23 mouse cellular contexts compared by ENCODE assay signal in the genomic region with DNA sequence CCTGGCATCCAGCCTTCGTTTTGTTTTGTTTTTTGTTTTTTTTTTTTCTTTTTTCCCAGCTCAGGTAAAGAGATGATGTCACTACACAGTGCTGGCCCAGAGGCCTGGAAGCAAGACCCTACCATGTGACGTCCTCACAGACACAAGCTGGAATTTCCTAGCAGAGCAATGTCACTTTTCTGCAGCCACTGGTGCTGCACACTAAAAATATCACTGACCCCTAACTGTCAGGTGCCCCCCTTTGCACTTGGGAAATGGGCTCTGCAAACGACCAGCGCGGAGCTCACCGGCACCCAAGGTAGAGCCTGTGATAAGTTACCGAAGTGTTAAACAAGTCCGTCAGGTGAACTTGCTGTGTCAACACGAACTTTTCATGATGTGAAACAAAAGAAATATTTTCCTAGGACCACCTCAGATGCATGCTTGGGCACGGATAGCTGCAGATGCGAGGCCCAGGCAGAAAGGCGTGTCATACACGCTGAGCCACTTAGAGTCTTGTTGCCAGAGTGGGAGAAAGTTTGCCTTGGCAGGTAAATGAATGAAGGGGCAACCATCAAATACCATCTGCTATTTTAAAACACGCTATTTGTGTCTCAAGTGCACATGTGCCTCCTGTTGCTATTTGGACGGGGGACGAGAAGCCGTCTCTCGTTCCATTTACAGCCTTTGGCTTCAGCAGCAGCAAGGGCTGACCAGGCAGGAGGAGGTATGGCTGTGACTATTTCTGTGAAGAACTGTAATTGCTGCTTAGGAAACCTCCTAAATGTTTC. TPM values are rescaled to one million over a fixed set of nuclear protein-coding genes. Genes with fewer than 3 reads are reported as not detected.
DNase-seq lines count a peak whose midpoint lies in the region; ATAC-seq and TF ChIP-seq lines count a peak whose summit lies in the region.
"Had no signal": no experiment of that assay in that cellular context is flagged by ENCODE, and none has a peak within 500 bp of the region (broad histone marks: within the 10 kb centered on the region; RNA-seq: fewer than 3 reads in every experiment).

No protein-coding gene starts in this region.

- no peak overlapping the region; the same call in 1 of the 2 replicates for H3K4me2 ChIP-seq in stomach, embryonic 14.5 days (replicated peaks; ENCODE audit: low read depth, low read length)
- no peak overlapping the region for H3K4me2 ChIP-seq in stomach, postnatal 0 days (replicated peaks; ENCODE audit: low read depth)
- peak overlapping the region; percentile 70 for H3K4me2 ChIP-seq in heart, embryonic 13.5 days
- H3K4me2 ChIP-seq in stomach, embryonic 15.5 days = peak overlapping the region; percentile 19; the same call in 1 of the 2 replicates
- H3K4me2 ChIP-seq: embryonic facial prominence, embryonic 15.5 days; liver, embryonic 13.5 days; midbrain, embryonic 11.5 days had no signal

- peak overlapping the region; percentile 53; the same call in 1 of the 2 replicates for H3K27ac ChIP-seq in stomach, embryonic 14.5 days (ENCODE audit: low read length)
- H3K27ac ChIP-seq in stomach, postnatal 0 days (replicated peaks) = no peak overlapping the region
- H3K27ac ChIP-seq in heart, embryonic 13.5 days (replicated peaks) = peak overlapping the region; percentile 99
- peak overlapping the region; percentile 44; the same call in 1 of the 2 replicates for H3K27ac ChIP-seq in stomach, embryonic 15.5 days
- H3K27ac ChIP-seq: embryonic facial prominence, embryonic 15.5 days; limb, embryonic 10.5 days; liver, embryonic 13.5 days had no signal

- ATAC-seq in stomach, embryonic 14.5 days (ENCODE audit: insufficient number of reproducible peaks, insufficient read depth, low FRiP score, low read depth) = peak; percentile 33; the same call in 1 of the 2 replicates
- no peak for ATAC-seq in stomach, postnatal 0 days (ENCODE audit: low FRiP score, low TSS enrichment)
- no peak for ATAC-seq in heart, embryonic 13.5 days (ENCODE audit: extremely low read depth, insufficient number of reproducible peaks, low FRiP score, low TSS enrichment)
- 0 out of 2 replicates have a peak, but pooled peaks have one; percentile 31 for ATAC-seq in stomach, embryonic 15.5 days (ENCODE audit: insufficient read depth, low FRiP score, low read depth)
- ATAC-seq: hindbrain, embryonic 16.5 days had no signal

- 69% methylated on average over 18 of the region's 18 CpGs for WGBS in stomach, embryonic 14.5 days
- WGBS in stomach, postnatal 0 days = 60% methylated on average over 18 of the region's 18 CpGs
- 46% methylated on average over 18 of the region's 18 CpGs for WGBS in heart, embryonic 13.5 days
- WGBS in stomach, embryonic 15.5 days = 67% methylated on average over 18 of the region's 18 CpGs

- TF ChIP-seq EP300 in stomach, postnatal 0 days (optimal IDR thresholded peaks at IDR 0.05) = no peak

- H3K4me3 ChIP-seq in stomach, embryonic 14.5 days (ENCODE audit: low read depth, low read length) = no peak overlapping the region
- no peak overlapping the region for H3K4me3 ChIP-seq in stomach, postnatal 0 days (ENCODE audit: low read depth, low read length)
- peak overlapping the region; percentile 38 for H3K4me3 ChIP-seq in heart, embryonic 13.5 days
- no peak overlapping the region for H3K4me3 ChIP-seq in stomach, embryonic 15.5 days (replicated peaks)
- H3K4me3 ChIP-seq: embryonic facial prominence, embryonic 15.5 days; limb, embryonic 10.5 days; liver, embryonic 13.5 days had no signal

- DNase-seq in gastrocnemius, adult 18-20 months (ENCODE audit: low spot score) = peak; percentile 66
- DNase-seq in gastrocnemius, postnatal 36 days = no peak
- no peak for DNase-seq in stomach, postnatal 0 days (ENCODE audit: low spot score)
- DNase-seq in retina, postnatal 1 day = no peak
- DNase-seq in thymus, postnatal 36 days = no peak
- DNase-seq: adrenal gland, adult 2 months; kidney, adult 11 months; kidney, postnatal 14 days; liver, embryonic 13.5 days; thymus, postnatal 4 days had no signal

- no peak overlapping the region for H3K9ac ChIP-seq in stomach, embryonic 14.5 days (replicated peaks; ENCODE audit: low read depth, low read length)
- no peak overlapping the region for H3K9ac ChIP-seq in stomach, postnatal 0 days (ENCODE audit: low read length)
- H3K9ac ChIP-seq in heart, embryonic 13.5 days = peak overlapping the region; percentile 82
- no peak overlapping the region for H3K9ac ChIP-seq in stomach, embryonic 15.5 days
- H3K9ac ChIP-seq: embryonic facial prominence, embryonic 15.5 days; liver, embryonic 13.5 days had no signal

- H3K36me3 ChIP-seq in stomach, embryonic 14.5 days (ENCODE audit: control insufficient read depth, insufficient read depth, low read length) = no peaks in the 10 kb centered on the region
- H3K36me3 ChIP-seq in stomach, postnatal 0 days (ENCODE audit: control insufficient read depth, insufficient read depth, low read length) = no peaks in the 10 kb centered on the region
- peaks cover 4% of the 10 kb centered on the region; the same call in 1 of the 2 replicates for H3K36me3 ChIP-seq in heart, embryonic 13.5 days
- H3K36me3 ChIP-seq in stomach, embryonic 15.5 days = no peaks in the 10 kb centered on the region
- H3K36me3 ChIP-seq: embryonic facial prominence, embryonic 15.5 days; G1E; liver, embryonic 13.5 days had no signal

- H3K4me1 ChIP-seq in stomach, embryonic 14.5 days (ENCODE audit: control insufficient read depth, insufficient read depth, low read length) = no peaks in the 10 kb centered on the region
- H3K4me1 ChIP-seq in stomach, postnatal 0 days (replicated peaks; ENCODE audit: control insufficient read depth, insufficient read depth) = no peaks in the 10 kb centered on the region
- H3K4me1 ChIP-seq in heart, embryonic 13.5 days = peaks cover 84% of the 10 kb centered on the region
- H3K4me1 ChIP-seq in stomach, embryonic 15.5 days = 0 out of 2 replicates have a peak, but pooled peaks cover 2% of the 10 kb centered on the region
- H3K4me1 ChIP-seq: limb, embryonic 10.5 days; liver, embryonic 13.5 days had no signal

- H3K9me3 ChIP-seq in stomach, embryonic 14.5 days (ENCODE audit: control insufficient read depth, low read depth, low read length) = 0 out of 2 replicates have a peak, but pooled peaks cover 2% of the 10 kb centered on the region
- no peaks in the 10 kb centered on the region for H3K9me3 ChIP-seq in stomach, postnatal 0 days (ENCODE audit: control insufficient read depth, low read length)
- H3K9me3 ChIP-seq in heart, embryonic 13.5 days = peaks cover 4% of the 10 kb centered on the region
- no peaks in the 10 kb centered on the region for H3K9me3 ChIP-seq in stomach, embryonic 15.5 days
- H3K9me3 ChIP-seq: embryonic facial prominence, embryonic 15.5 days; limb, embryonic 10.5 days; liver, embryonic 13.5 days had no signal

- intact Hi-C loops in gastrocnemius, postnatal 36 days (cut with DNase I) = no loop called here

- TF ChIP-seq CTCF in stomach, postnatal 0 days (IDR thresholded peaks at IDR 0.05; ENCODE audit: low read depth) = no peak

- H3K27me3 ChIP-seq in stomach, embryonic 14.5 days (ENCODE audit: control insufficient read depth, insufficient read depth, low read length) = no peaks in the 10 kb centered on the region
- H3K27me3 ChIP-seq in stomach, postnatal 0 days (ENCODE audit: control insufficient read depth, insufficient read depth, low read length) = no peaks in the 10 kb centered on the region
- no peaks in the 10 kb centered on the region for H3K27me3 ChIP-seq in heart, embryonic 13.5 days (replicated peaks)
- H3K27me3 ChIP-seq in stomach, embryonic 15.5 days (replicated peaks) = no peaks in the 10 kb centered on the region
- H3K27me3 ChIP-seq: embryonic facial prominence, embryonic 15.5 days; liver, embryonic 13.5 days had no signal

RNA-seq across cellular contexts. Expression of gene Gm13090, which starts 7.1 kb away (rescaled TPM):
- not detected for total RNA-seq in gastrocnemius, adult 18-20 months (2021)
- total RNA-seq in gastrocnemius, postnatal 36 days (2021) = not detected
- 0.35 TPM in 1 of 2 replicates, not detected in the other for polyA plus RNA-seq in stomach, embryonic 14.5 days (2014; fragmentation: Nextera tagmentation; extraction: Ambion mirVana)
- polyA plus RNA-seq in stomach, postnatal 0 days (2015; fragmentation: Nextera tagmentation; extraction: Ambion mirVana) = not detected in 2 replicates
- polyA plus RNA-seq in heart, embryonic 13.5 days (2015; fragmentation: Nextera tagmentation; extraction: Ambion mirVana) = not detected in 2 replicates
- not detected in 2 replicates for polyA plus RNA-seq in stomach, embryonic 15.5 days (2015; fragmentation: Nextera tagmentation; extraction: Ambion mirVana)
- total RNA-seq: adrenal gland, adult 2 months; G1E; layer of hippocampus, postnatal 14 days had no signal
- polyA plus RNA-seq: adrenal gland, adult 2 months; embryonic facial prominence, embryonic 15.5 days; forebrain, embryonic 11.5 days; G1E; gonadal fat pad, adult 2 months; hindbrain, embryonic 16.5 days; limb, embryonic 10.5 days; liver, embryonic 13.5 days; midbrain, embryonic 11.5 days; spleen, adult 2 months; testis, adult 2 months had no signal

RNA-seq across cellular contexts. Expression of gene Vamp3, which starts 38.8 kb away (rescaled TPM):
- total RNA-seq in gastrocnemius, adult 18-20 months (2021) = 10 to 100 TPM; 48.0 to 49.0 TPM
- total RNA-seq in gastrocnemius, postnatal 36 days (2021) = 10 to 100 TPM; 48.7 to 49.6 TPM
- 97.5 and 121 TPM in 2 replicates for polyA plus RNA-seq in stomach, embryonic 14.5 days (2014; fragmentation: Nextera tagmentation; extraction: Ambion mirVana)
- polyA plus RNA-seq in stomach, postnatal 0 days (2015; fragmentation: Nextera tagmentation; extraction: Ambion mirVana) = 105 and 110 TPM in 2 replicates
- 97.0 and 105 TPM in 2 replicates for polyA plus RNA-seq in heart, embryonic 13.5 days (2015; fragmentation: Nextera tagmentation; extraction: Ambion mirVana)
- 129 and 133 TPM in 2 replicates for polyA plus RNA-seq in stomach, embryonic 15.5 days (2015; fragmentation: Nextera tagmentation; extraction: Ambion mirVana)

RNA-seq across cellular contexts. Expression of gene Per3, which starts 52.1 kb away (rescaled TPM):
- total RNA-seq in gastrocnemius, adult 18-20 months (2021) = 1 to 10 TPM; 5.3 to 6.9 TPM
- total RNA-seq in gastrocnemius, postnatal 36 days (2021) = 10 to 100 TPM in 1 of 2 experiments, 1 to 10 TPM in 1; 7.9 to 12.9 TPM
- polyA plus RNA-seq in stomach, embryonic 14.5 days (2014; fragmentation: Nextera tagmentation; extraction: Ambion mirVana) = 8.1 and 9.1 TPM in 2 replicates
- 6.9 and 8.0 TPM in 2 replicates for polyA plus RNA-seq in stomach, postnatal 0 days (2015; fragmentation: Nextera tagmentation; extraction: Ambion mirVana)
- polyA plus RNA-seq in heart, embryonic 13.5 days (2015; fragmentation: Nextera tagmentation; extraction: Ambion mirVana) = 7.6 and 8.3 TPM in 2 replicates
- 5.6 and 5.7 TPM in 2 replicates for polyA plus RNA-seq in stomach, embryonic 15.5 days (2015; fragmentation: Nextera tagmentation; extraction: Ambion mirVana)

Comparison
In these comparisons a context has a peak if more than half of its experiments do, and no peak if none do; other contexts are left out.
1. ATAC-seq: peak in stomach, embryonic 14.5 days (single experiment) and stomach, embryonic 15.5 days (single experiment); none in stomach, postnatal 0 days (single experiment) and heart, embryonic 13.5 days (single experiment).
2. H3K4me2 ChIP-seq: peak in heart, embryonic 13.5 days (single experiment) and stomach, embryonic 15.5 days (single experiment); none in stomach, embryonic 14.5 days (single experiment) and stomach, postnatal 0 days (single experiment).